Mouse (Mus musculus): ENCODE data around the gene Epha6. TPM values are rescaled to one million over a fixed set of nuclear protein-coding genes. Genes with fewer than 3 reads are reported as not detected.

Epha6 gene
- polyA plus RNA-seq, 1 experiment = 3.8 TPM

DNA sequence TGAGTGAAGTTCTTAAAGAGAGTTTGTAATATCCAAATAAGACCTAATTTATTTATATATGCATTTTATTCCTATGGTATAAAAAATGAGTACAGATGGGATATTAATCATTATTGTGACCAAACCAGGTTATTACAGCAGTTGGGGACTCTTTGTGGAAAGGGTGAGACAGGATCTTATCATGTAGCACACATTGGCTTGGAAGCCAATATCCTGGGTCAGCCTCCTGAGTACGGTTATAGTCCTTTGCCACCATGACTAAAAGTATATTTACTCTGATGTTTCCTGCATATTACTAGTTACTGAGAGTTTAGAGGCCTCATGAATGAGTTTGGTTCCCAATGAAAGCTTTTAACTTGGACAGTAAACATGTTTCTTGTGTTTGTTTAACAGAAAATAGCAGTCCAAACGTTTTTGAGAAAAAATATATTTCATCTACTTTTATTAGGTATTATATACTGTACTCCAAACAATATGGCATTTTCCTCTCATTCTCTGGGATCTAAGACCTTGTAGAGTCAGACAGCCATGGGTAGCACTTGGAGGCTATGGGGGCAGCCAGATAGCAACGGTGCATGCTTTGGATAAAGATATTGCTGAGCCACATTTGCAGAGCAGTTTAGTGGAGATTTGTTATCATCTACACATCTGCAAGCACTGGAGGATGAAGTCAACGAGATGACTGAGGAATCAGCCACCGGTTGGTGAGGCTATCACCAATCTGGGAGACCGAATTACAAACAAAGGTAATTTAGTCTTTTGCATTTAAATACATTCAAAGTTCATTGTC, 340.4 kb downstream of the Epha6 start:
- WGBS = 81% methylated on average over 6 of the region's 6 CpGs
- no peak for DNase-seq
- no peak overlapping the region for H3K4me3 ChIP-seq (replicated peaks; ENCODE audit: insufficient read depth, low read depth, low read length)
- no peaks in the 10 kb centered on the region for H3K4me1 ChIP-seq (ENCODE audit: control insufficient read depth, insufficient read depth, low read length)
- no peak overlapping the region for H3K27ac ChIP-seq (ENCODE audit: insufficient read depth, low read length)
- H3K27me3 ChIP-seq (ENCODE audit: control insufficient read depth, insufficient read depth, low read length) = no peaks in the 10 kb centered on the region
- no peak for TF ChIP-seq CTCF (IDR thresholded peaks at IDR 0.05; ENCODE audit: borderline replicate concordance, insufficient read depth, low read depth, low read length)

DNA sequence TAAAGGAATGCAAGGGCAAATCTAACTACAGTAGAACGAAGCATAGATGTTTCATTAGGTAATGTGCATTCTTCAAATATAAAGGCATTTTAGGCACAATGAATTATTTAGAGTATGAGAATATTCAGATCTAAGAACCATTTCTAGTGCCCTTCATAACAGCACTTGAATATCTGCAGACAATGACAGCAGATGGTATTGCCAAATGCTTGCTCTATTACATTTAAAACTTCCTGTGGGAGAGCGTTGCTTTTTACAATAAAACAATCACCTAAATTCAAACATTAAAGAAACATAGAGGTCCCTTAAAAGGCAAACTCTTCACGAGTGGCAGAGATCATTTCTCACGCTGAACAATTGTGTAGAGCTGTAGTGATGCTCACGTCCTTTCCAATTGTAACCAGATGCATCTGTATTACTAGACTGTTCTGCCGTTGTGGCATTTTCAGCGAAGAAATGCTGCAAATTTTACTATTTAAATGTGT, 347.1 kb downstream of the Epha6 start:
- Histone ChIP-seq H3K4me3 (replicated peaks; ENCODE audit: insufficient read depth, low read depth, low read length) (no peak overlapping the region), H3K27ac (ENCODE audit: insufficient read depth, low read length) (no peak overlapping the region), H3K4me1 (ENCODE audit: control insufficient read depth, insufficient read depth, low read length) (no peaks in the 10 kb centered on the region), H3K27me3 (ENCODE audit: control insufficient read depth, insufficient read depth, low read length) (no peaks in the 10 kb centered on the region)
- TF ChIP-seq CTCF (IDR thresholded peaks at IDR 0.05; ENCODE audit: borderline replicate concordance, insufficient read depth, low read depth, low read length) = no peak
- TF ChIP-seq POLR2A (IDR thresholded peaks at IDR 0.05; ENCODE audit: borderline replicate concordance, insufficient read depth, low read length) = no peak
- 84% methylated on average over 7 of the region's 7 CpGs for WGBS
- DNase-seq = no peak

DNA sequence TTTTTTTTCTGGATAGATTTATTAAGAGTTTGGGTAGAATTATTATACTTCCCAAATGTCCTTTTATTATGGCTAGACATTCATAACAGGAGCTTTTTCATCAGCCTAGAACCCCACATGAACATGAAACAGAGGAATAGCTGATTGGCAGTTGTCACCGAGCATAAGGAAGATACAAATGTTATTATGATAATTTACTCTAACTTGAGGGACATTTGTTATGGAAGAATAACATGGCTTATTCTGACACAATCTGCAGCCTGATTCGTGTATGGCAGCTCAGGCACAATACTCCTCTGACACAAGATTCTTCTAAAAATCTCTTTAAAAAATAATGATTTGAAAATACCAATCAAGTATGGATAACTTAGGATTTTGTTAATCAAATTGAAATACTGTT, 347.7 kb downstream of the Epha6 start:
- no peak overlapping the region for H3K27ac ChIP-seq (ENCODE audit: insufficient read depth, low read length)
- H3K4me1 ChIP-seq (ENCODE audit: control insufficient read depth, insufficient read depth, low read length) = no peaks in the 10 kb centered on the region
- TF ChIP-seq POLR2A (IDR thresholded peaks at IDR 0.05; ENCODE audit: borderline replicate concordance, insufficient read depth, low read length) (no peak), CTCF (IDR thresholded peaks at IDR 0.05; ENCODE audit: borderline replicate concordance, insufficient read depth, low read depth, low read length) (no peak)
- H3K4me3 ChIP-seq (replicated peaks; ENCODE audit: insufficient read depth, low read depth, low read length) = no peak overlapping the region
- DNase-seq = no peak
- no peaks in the 10 kb centered on the region for H3K27me3 ChIP-seq (ENCODE audit: control insufficient read depth, insufficient read depth, low read length)
- WGBS = 81% methylated on average over 2 of the region's 2 CpGs

DNA sequence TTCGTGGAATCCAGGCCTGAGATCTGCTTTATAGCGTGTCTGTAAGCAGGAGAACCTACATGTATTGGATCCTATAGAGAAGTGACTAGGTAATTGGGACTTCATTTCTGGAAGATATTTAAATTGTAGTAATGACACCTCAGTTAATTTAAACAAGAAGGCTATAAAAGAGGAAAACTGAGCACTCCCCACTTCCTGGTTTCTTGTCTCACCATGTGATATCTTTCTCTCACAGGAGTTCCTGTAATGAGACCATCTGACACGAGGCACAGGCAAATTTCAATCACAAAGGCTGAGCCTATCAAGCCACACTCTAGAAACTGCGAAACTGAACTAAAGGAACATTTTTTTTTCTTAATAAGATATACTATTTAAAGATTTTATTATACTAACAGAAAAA, 348.3 kb downstream of the Epha6 start:
- Histone ChIP-seq H3K4me3 (replicated peaks; ENCODE audit: insufficient read depth, low read depth, low read length) (no peak overlapping the region), H3K4me1 (ENCODE audit: control insufficient read depth, insufficient read depth, low read length) (no peaks in the 10 kb centered on the region), H3K27me3 (ENCODE audit: control insufficient read depth, insufficient read depth, low read length) (no peaks in the 10 kb centered on the region), H3K27ac (ENCODE audit: insufficient read depth, low read length) (no peak overlapping the region)
- DNase-seq = no peak
- TF ChIP-seq POLR2A (IDR thresholded peaks at IDR 0.05; ENCODE audit: borderline replicate concordance, insufficient read depth, low read length) (no peak), CTCF (IDR thresholded peaks at IDR 0.05; ENCODE audit: borderline replicate concordance, insufficient read depth, low read depth, low read length) (no peak)
- WGBS = 86% methylated on average over 4 of the region's 4 CpGs

DNA sequence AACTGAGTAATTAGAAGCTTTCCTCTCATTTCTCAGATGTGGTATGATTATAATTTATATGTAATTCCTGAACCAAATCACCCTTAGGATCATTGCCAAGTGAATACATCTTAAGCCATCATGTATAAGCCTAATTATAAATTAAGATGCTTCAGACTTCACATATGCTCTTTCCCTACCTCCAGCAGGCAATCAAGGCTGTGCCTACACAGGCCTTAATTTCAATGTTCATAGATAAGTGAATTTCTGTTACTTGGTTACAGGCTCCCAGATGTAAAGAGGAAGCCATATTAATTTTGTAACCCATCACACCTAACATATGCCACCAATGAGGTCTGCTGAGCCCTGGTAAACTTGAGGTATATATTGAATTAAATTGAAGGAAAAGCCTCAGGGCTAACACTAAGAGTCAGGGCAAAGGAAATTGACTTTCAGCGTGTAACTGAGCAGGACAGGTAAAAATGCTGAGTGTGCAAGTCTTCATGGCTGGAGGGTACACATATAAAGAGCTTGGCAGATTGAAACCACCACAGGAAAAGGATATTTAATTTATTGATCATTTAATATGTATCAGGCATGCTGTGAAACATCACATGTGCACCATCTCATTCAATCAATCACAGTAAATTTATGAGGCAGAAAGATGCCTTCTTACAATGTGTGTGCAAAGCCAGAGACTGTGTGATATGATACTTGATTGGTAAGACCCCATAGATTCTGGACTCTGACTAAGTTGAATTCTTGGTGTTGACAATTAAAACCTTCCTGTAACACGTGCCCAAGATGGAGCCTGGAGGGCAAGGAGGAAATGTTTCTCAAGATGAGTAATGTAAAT, 365.8 kb downstream of the Epha6 start:
- WGBS = 83% methylated on average over 2 of the region's 2 CpGs

DNA sequence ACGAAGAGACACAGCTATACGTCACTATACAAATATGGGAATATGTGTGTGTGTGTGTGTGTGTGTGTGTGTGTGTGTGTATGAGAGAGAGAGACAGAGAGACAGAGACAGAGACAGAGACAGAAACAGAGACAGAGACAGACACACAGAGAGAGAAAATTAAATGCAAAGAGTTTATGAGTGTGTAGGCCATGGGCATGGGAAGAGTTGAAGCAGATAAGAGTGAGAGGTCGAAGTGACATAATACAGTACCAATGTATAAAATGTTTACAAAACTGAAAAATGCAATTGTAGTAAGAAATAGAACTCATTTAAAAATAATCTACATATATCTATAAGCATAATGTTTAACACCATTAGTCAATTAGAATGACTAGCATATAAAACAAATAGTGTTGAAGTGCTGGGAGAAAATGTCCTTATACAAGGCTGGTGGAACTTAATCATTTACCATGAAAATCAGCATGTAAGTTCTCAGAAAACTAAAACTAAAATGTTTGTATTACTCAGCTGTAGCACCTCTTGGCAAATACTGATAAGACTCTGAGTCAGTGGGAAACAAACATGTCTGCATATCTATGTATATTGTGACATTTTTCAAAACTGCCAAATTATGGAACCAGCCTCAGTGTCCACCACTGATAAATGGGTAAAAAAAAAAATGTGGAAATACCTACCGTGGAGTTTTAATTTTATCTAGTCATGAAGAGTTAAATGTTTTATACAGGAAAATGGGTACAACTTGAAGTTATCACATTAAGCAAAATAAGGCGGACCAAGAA, 371.2 kb downstream of the Epha6 start:
- DNase-seq = no peak
- Histone ChIP-seq H3K27me3 (ENCODE audit: control insufficient read depth, insufficient read depth, low read length) (no peaks in the 10 kb centered on the region), H3K4me1 (ENCODE audit: control insufficient read depth, insufficient read depth, low read length) (no peaks in the 10 kb centered on the region), H3K27ac (ENCODE audit: insufficient read depth, low read length) (no peak overlapping the region), H3K4me3 (replicated peaks; ENCODE audit: insufficient read depth, low read depth, low read length) (no peak overlapping the region)
- 97% methylated on average over 5 of the region's 5 CpGs for WGBS
- TF ChIP-seq CTCF (IDR thresholded peaks at IDR 0.05; ENCODE audit: borderline replicate concordance, insufficient read depth, low read depth, low read length) (no peak), POLR2A (IDR thresholded peaks at IDR 0.05; ENCODE audit: borderline replicate concordance, insufficient read depth, low read length) (no peak)

More for the DNA sequence above, 365.8 kb downstream of the Epha6 start:
- DNase-seq = no peak
- Histone ChIP-seq H3K27me3 (ENCODE audit: control insufficient read depth, insufficient read depth, low read length) (no peaks in the 10 kb centered on the region), H3K27ac (ENCODE audit: insufficient read depth, low read length) (no peak overlapping the region), H3K4me1 (ENCODE audit: control insufficient read depth, insufficient read depth, low read length) (no peaks in the 10 kb centered on the region), H3K4me3 (replicated peaks; ENCODE audit: insufficient read depth, low read depth, low read length) (no peak overlapping the region)
- TF ChIP-seq POLR2A (IDR thresholded peaks at IDR 0.05; ENCODE audit: borderline replicate concordance, insufficient read depth, low read length) (no peak), CTCF (IDR thresholded peaks at IDR 0.05; ENCODE audit: borderline replicate concordance, insufficient read depth, low read depth, low read length) (no peak)

DNA sequence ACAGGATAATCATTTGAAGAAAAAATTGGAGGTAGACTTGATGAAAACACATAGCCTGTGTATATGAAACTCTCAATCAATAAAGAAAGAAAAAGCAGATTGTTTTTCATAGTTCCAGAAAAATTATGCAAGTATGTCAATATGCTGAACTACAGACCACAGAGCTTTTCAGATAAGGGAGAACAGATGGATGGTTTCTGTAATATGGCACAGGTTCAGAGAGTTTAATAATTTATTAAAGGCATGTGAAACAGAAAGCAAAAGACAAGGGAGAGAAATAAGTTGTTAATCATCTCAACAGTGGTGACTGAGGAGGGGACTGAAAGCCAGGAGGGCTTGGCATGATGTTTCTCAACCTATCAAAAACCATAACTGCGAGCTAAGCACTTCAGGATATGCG, 372.3 kb downstream of the Epha6 start:
- WGBS = 78% methylated on average over 2 of the region's 2 CpGs
- H3K27me3 ChIP-seq (ENCODE audit: control insufficient read depth, insufficient read depth, low read length) = no peaks in the 10 kb centered on the region
- H3K4me1 ChIP-seq (ENCODE audit: control insufficient read depth, insufficient read depth, low read length) = no peaks in the 10 kb centered on the region
- TF ChIP-seq POLR2A (IDR thresholded peaks at IDR 0.05; ENCODE audit: borderline replicate concordance, insufficient read depth, low read length) (no peak), CTCF (IDR thresholded peaks at IDR 0.05; ENCODE audit: borderline replicate concordance, insufficient read depth, low read depth, low read length) (no peak)
- H3K4me3 ChIP-seq (replicated peaks; ENCODE audit: insufficient read depth, low read depth, low read length) = no peak overlapping the region
- H3K27ac ChIP-seq (ENCODE audit: insufficient read depth, low read length) = no peak overlapping the region
- no peak for DNase-seq
